Mouse (Mus musculus): ENCODE measurements around the gene Pink1. TPM values are rescaled to one million over a fixed set of nuclear protein-coding genes. Genes with fewer than 3 reads are reported as not detected.

Gene Pink1
- polyA plus RNA-seq, 1 experiment from 2014 or later: 32.8 TPM

- H3K27ac ChIP-seq: no peak overlapping the region
- no peak overlapping the region for H3K4me3 ChIP-seq
- no peaks in the 10 kb centered on the region for H3K9me3 ChIP-seq (replicated peaks)
- H3K27me3 ChIP-seq (ENCODE audit: low read depth, poor library complexity, severe bottlenecking): peaks cover 2% of the 10 kb centered on the region
- no peaks in the 10 kb centered on the region for H3K4me1 ChIP-seq
- no peak for DNase-seq (ENCODE audit: low spot score)
- 94% methylated on average over 2 of the region's 2 CpGs for WGBS
- H3K36me3 ChIP-seq: no peaks in the 10 kb centered on the region
Measured at GRCm38 (mm10) chr4:138355496-138355895, 29.4 kb upstream of the Pink1 start.

DNA sequence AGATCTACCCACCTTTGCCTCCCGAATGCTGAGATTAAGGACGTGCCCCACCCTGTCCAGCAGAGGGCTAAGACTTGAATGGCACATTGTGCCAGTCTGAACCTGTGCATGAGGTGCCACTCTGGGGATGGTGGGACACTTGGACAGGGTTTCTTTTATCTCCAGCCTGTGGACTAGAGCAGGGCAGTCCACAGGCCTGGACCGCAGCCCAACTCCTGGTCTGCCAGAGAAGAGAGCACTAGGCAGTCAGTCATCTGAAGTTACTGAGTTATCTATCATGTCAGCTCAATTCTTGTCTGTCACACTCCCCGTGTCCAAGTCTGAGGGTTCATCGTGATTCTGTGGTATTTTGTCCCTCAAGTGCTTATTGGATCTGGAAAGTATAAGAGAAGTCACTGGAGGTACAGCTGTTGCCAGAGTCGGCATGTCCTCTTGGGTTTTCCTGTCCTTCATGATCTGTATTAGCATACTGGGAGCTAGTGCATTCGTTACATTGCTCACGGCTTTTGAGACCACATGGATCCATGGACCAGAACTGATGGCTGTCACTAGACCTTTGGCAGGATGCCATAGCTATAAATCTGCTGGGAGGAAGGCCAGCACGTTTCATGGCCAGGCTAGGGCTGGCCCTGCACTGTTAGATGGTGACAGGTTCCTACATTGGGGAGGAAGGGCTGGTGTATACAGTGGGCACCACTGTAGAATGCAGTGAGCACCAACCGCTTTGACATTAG lies 27.5 kb upstream of the Pink1 start:
- no peak for DNase-seq (ENCODE audit: low spot score)
- H3K9me3 ChIP-seq (replicated peaks): no peaks in the 10 kb centered on the region
- H3K4me1 ChIP-seq: no peaks in the 10 kb centered on the region
- 84% methylated on average over 10 of the region's 10 CpGs for WGBS
- no peak overlapping the region for H3K27ac ChIP-seq
- no peak overlapping the region for H3K4me3 ChIP-seq
- no peaks in the 10 kb centered on the region for H3K27me3 ChIP-seq (ENCODE audit: low read depth, poor library complexity, severe bottlenecking)
- no peaks in the 10 kb centered on the region for H3K36me3 ChIP-seq

DNA sequence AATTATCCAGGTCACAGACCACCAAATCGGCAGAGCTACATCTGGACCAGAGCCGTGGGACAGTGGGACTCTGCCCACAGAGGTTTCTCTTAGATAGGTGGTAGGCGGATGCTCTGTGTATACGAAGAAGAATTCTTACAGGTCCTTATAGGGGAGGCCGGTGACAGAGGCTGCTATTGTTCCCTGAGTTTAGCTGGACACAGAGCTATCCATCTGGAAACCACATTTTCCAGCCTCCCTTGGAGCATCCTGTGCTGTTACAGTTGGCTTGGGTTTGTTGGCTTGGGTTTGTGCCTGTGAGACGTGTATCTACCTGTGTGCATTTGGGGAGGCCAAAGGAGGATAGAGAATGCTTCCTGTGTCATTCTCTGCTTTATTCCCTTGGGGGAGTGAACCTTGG lies 26.6 kb upstream of the Pink1 start:
- no peak overlapping the region for H3K4me3 ChIP-seq
- no peak for DNase-seq (ENCODE audit: low spot score)
- H3K27ac ChIP-seq: no peak overlapping the region
- peaks cover 3% of the 10 kb centered on the region; the same call in 1 of the 2 replicates for H3K4me1 ChIP-seq
- WGBS: 90% methylated on average over 6 of the region's 6 CpGs
- H3K27me3 ChIP-seq (ENCODE audit: low read depth, poor library complexity, severe bottlenecking): no peaks in the 10 kb centered on the region
- no peaks in the 10 kb centered on the region for H3K36me3 ChIP-seq
- no peaks in the 10 kb centered on the region for H3K9me3 ChIP-seq (replicated peaks)

DNA sequence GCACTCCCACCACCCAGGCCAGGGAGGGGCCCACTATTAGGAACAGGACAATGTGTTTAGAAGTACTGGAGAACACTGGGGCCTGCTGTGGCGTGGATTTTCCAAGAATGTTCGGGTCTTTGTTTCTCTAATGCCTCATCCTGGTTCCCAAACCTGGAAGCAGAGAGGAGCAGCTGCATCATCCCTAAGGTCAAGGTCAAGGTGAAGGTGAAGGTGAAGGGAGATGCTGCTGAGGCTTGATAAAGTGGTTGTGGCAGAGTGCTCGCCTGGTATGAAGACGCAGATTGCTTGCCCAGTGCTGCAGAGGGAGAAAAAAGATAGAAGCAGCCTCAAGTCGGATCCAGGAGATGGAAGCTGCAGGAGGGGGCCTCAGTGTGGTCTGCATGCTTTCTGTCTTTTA lies 25.7 kb upstream of the Pink1 start:
- Histone ChIP-seq H3K4me3 (no peak overlapping the region), H3K4me1 (peaks cover 3% of the 10 kb centered on the region; the same call in 1 of the 2 replicates), H3K27ac (no peak overlapping the region), H3K27me3 (ENCODE audit: low read depth, poor library complexity, severe bottlenecking) (no peaks in the 10 kb centered on the region), H3K36me3 (no peaks in the 10 kb centered on the region), H3K9me3 (replicated peaks) (no peaks in the 10 kb centered on the region)
- no peak for DNase-seq (ENCODE audit: low spot score)
- 92% methylated on average over 5 of the region's 5 CpGs for WGBS

DNA sequence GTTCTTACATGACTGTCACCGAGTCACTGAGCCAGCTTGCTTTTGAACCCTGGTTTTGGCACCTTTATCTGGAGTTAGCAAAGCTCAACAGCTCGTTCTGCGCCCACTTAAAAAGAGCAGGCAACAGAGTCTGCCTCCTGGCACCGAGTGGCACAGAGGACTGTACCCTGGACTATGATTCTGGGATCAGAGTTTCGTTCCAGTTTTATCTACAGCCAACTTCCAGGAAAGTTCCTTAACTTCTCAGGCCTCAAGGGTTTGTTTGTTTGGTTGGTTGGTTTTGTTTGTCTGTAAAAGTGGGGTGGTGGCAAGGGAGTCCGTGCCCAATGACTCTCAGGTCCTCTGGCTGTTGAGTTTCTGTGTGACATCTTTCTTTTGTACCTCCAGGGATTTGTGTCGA lies 22.6 kb upstream of the Pink1 start:
- no peak for DNase-seq (ENCODE audit: low spot score)
- H3K27ac ChIP-seq: no peak overlapping the region
- H3K36me3 ChIP-seq: no peaks in the 10 kb centered on the region
- no peaks in the 10 kb centered on the region for H3K27me3 ChIP-seq (ENCODE audit: low read depth, poor library complexity, severe bottlenecking)
- 84% methylated on average over 7 of the region's 7 CpGs for WGBS
- no peaks in the 10 kb centered on the region for H3K9me3 ChIP-seq (replicated peaks)
- H3K4me3 ChIP-seq: no peak overlapping the region
- H3K4me1 ChIP-seq: peaks cover 3% of the 10 kb centered on the region; the same call in 1 of the 2 replicates

- DNase-seq (ENCODE audit: low spot score): no peak
- Histone ChIP-seq H3K4me3 (no peak overlapping the region), H3K27ac (no peak overlapping the region), H3K36me3 (no peaks in the 10 kb centered on the region), H3K4me1 (peaks cover 3% of the 10 kb centered on the region; the same call in 1 of the 2 replicates), H3K27me3 (ENCODE audit: low read depth, poor library complexity, severe bottlenecking) (no peaks in the 10 kb centered on the region), H3K9me3 (replicated peaks) (no peaks in the 10 kb centered on the region)
- 76% methylated on average over 1 of the region's 1 CpGs for WGBS
Measured at GRCm38 (mm10) chr4:138347280-138347679, 21.2 kb upstream of the Pink1 start.

DNA sequence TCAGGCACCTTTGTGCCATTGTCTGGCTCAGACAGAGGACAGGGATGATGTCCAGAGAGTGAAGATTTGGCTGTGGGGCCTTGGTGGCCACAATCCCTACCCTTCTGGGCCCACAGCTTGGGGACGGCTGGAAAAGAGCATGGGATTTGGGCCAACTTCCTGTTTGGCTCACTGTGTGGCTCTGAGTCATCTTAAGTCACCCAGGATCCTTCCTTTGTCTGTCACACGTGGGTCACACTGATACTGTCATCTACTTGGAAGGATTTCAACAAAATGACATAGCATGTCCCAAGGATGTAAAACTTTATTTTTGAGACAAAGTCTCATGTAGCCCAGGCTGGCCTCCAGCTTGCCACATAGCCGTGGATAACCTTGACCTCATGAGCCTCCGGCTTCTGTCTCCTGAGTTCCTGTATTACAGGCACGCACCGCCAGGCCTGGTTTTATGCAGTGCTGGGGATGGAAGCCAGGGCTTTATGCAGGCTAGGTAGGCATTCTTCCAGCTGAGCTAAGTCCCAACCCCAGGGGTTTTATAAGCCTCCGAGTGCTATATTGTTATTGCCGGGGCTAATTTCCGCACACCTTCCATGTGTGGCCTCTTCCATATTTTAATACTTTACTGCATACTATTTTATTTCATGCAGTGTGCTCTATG lies 18.9 kb upstream of the Pink1 start:
- Histone ChIP-seq H3K4me1 (peaks cover 6% of the 10 kb centered on the region; the same call in 1 of the 2 replicates), H3K36me3 (no peaks in the 10 kb centered on the region), H3K27ac (no peak overlapping the region), H3K27me3 (ENCODE audit: low read depth, poor library complexity, severe bottlenecking) (no peaks in the 10 kb centered on the region), H3K4me3 (no peak overlapping the region), H3K9me3 (replicated peaks) (no peaks in the 10 kb centered on the region)
- WGBS: 90% methylated on average over 9 of the region's 9 CpGs
- DNase-seq (ENCODE audit: low spot score): no peak

DNA sequence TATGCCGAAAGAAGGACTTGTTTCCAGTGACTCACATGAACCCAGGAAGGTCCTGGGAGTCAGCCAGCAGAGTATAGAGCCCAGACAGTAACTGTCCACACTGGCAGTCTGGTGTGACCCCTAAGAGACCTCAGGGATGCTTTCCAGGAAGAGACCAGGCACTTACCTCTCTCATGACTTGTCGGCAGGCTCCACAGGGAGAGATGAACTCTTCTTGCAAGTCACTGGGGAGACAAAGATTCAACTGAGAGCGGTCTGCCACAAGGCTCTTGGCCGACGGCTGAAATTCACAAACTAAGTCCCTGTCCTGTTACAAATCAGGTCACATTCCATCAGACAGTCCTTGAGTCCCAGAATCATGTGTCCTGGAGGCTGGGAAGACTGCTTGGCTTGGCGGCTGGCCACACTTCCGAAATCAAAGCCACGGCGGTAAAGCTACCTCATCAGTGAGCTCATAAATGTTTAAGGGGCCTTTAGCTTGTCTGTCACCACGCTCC lies 17.3 kb upstream of the Pink1 start:
- peaks cover 6% of the 10 kb centered on the region; the same call in 1 of the 2 replicates for H3K4me1 ChIP-seq
- no peak for DNase-seq (ENCODE audit: low spot score)

GRCm38 (mm10) chr4:138342778-138343177 lies 16.7 kb upstream of the Pink1 start:
- H3K27ac ChIP-seq: no peak overlapping the region
- WGBS: 81% methylated on average over 6 of the region's 6 CpGs
- H3K4me1 ChIP-seq: peaks cover 4% of the 10 kb centered on the region; the same call in 1 of the 2 replicates
- H3K36me3 ChIP-seq: no peaks in the 10 kb centered on the region
- H3K9me3 ChIP-seq (replicated peaks): no peaks in the 10 kb centered on the region
- H3K27me3 ChIP-seq (ENCODE audit: low read depth, poor library complexity, severe bottlenecking): no peaks in the 10 kb centered on the region
- H3K4me3 ChIP-seq: no peak overlapping the region
- DNase-seq (ENCODE audit: low spot score): no peak

More for the DNA sequence above, 17.3 kb upstream of the Pink1 start:
- no peak overlapping the region for H3K27ac ChIP-seq
- H3K9me3 ChIP-seq (replicated peaks): no peaks in the 10 kb centered on the region
- no peaks in the 10 kb centered on the region for H3K36me3 ChIP-seq
- no peak overlapping the region for H3K4me3 ChIP-seq
- H3K27me3 ChIP-seq (ENCODE audit: low read depth, poor library complexity, severe bottlenecking): no peaks in the 10 kb centered on the region
- WGBS: 65% methylated on average over 10 of the region's 10 CpGs

DNA sequence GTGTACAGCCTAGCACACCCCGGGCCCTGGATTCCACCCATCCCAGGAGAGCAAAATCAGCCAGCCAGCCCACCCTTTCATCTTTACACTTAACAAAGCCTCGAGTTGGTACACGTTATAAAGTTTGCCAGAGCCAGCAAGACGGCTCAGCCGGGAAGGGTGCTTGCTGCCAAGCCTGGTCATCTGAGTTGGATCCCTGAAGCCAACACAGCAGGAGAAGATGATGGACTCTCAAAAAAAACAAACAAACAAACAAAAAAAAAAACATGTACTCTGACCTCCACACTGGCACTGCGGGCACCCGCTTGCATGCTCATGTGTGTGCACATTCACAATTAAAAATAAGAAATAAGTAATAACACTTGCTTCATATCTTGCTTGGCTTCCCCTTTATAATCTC lies 15.9 kb upstream of the Pink1 start:
- Histone ChIP-seq H3K27ac (no peak overlapping the region), H3K36me3 (no peaks in the 10 kb centered on the region), H3K4me3 (no peak overlapping the region), H3K27me3 (ENCODE audit: low read depth, poor library complexity, severe bottlenecking) (no peaks in the 10 kb centered on the region), H3K9me3 (replicated peaks) (no peaks in the 10 kb centered on the region), H3K4me1 (peaks cover 4% of the 10 kb centered on the region; the same call in 1 of the 2 replicates)
- DNase-seq (ENCODE audit: low spot score): no peak
- 80% methylated on average over 7 of the region's 7 CpGs for WGBS

DNA sequence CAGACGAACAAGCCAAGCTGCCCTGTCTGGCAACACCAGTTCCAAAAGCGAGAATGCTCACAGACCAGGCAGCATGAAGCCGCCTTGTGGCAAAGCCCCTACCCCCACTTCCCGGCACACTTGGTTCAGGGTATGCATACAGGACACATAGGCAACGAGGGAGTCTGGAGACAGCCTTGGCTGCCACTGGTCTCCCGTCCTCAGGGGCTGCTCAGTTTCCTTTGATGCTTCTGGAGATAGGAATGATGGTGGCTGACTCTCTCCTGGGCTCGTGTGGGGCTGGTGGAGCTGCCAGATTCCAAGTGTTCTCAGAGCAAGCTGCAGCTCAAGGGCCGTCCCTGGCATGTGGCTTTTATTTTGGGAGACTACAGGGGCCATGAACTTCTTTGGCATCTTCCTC lies 15.3 kb upstream of the Pink1 start:
- WGBS: 64% methylated on average over 8 of the region's 8 CpGs
- peaks cover 4% of the 10 kb centered on the region; the same call in 1 of the 2 replicates for H3K4me1 ChIP-seq
- H3K27me3 ChIP-seq (ENCODE audit: low read depth, poor library complexity, severe bottlenecking): no peaks in the 10 kb centered on the region
- DNase-seq (ENCODE audit: low spot score): no peak
- H3K27ac ChIP-seq: no peak overlapping the region
- H3K4me3 ChIP-seq: no peak overlapping the region
- H3K9me3 ChIP-seq (replicated peaks): no peaks in the 10 kb centered on the region
- H3K36me3 ChIP-seq: no peaks in the 10 kb centered on the region

DNA sequence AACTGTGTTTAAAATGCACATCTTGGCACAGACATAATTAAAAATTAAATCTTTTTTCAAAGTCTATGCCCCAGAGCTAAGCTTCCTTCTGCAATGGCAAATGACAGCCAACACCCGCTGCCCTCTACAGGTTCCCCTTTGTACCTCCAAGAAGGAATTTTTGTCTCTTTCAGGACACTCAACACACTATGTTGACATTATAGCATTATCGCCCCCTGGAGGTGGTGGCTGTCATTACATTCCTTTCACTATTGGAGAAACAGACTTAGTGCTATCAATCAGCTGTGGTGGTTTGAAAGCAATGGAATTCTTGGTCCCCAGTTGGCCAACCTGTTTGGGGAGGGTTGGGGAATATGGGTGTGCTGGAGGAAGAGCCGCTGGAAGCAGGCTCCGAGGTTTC lies 13.9 kb upstream of the Pink1 start:
- no peak overlapping the region for H3K27ac ChIP-seq
- no peaks in the 10 kb centered on the region for H3K9me3 ChIP-seq (replicated peaks)
- H3K36me3 ChIP-seq: no peaks in the 10 kb centered on the region
- H3K27me3 ChIP-seq (ENCODE audit: low read depth, poor library complexity, severe bottlenecking): no peaks in the 10 kb centered on the region
- H3K4me3 ChIP-seq: no peak overlapping the region
- peaks cover 4% of the 10 kb centered on the region; the same call in 1 of the 2 replicates for H3K4me1 ChIP-seq
- DNase-seq (ENCODE audit: low spot score): no peak
- 36% methylated on average over 4 of the region's 4 CpGs for WGBS

GRCm38 (mm10) chr4:138337341-138337740 lies 11.2 kb upstream of the Pink1 start:
- 83% methylated on average over 9 of the region's 9 CpGs for WGBS
- Histone ChIP-seq H3K9me3 (replicated peaks) (no peaks in the 10 kb centered on the region), H3K27ac (no peak overlapping the region), H3K4me1 (peaks cover 4% of the 10 kb centered on the region; the same call in 1 of the 2 replicates), H3K27me3 (ENCODE audit: low read depth, poor library complexity, severe bottlenecking) (peaks cover 2% of the 10 kb centered on the region; the same call in 1 of the 2 replicates), H3K4me3 (no peak overlapping the region), H3K36me3 (no peaks in the 10 kb centered on the region)
- no peak for DNase-seq (ENCODE audit: low spot score)

Measured in limb, embryonic 10.5 days (tissue).